Mouse (Mus musculus) spleen, adult 2 months (tissue): ENCODE measurements around the gene Ankrd13a. TPM values are rescaled to one million over a fixed set of nuclear protein-coding genes. Genes with fewer than 3 reads are reported as not detected.
A peak's percentile ranks its signal among the peaks of the same experiment; 100 is the strongest.

Experiments used
- DNase-seq, 2 experiments: peaks; one replicate each; pipeline versions ENCODE4 v3.0.0 to v3.0.0-alpha.2; 2012 to 2021; ENCODE audit warnings: low spot score in 2 of 2, low read depth in 1 of 2
- H3K27ac ChIP-seq: fragments of 200-500 bp; 2 replicates; pipeline ENCODE4 v1.5.1; 2012; ENCODE audit warnings: low read length, inconsistent platforms; ENCODE audit not compliant: insufficient read depth
- H3K27me3 ChIP-seq: fragments of 200-500 bp; 2 replicates; pipeline ENCODE4 v1.6.1; 2012; ENCODE audit warnings: mild to moderate bottlenecking, moderate library complexity, low read length, inconsistent platforms; ENCODE audit not compliant: control insufficient read depth, insufficient read depth
- H3K36me3 ChIP-seq: fragments of 200-500 bp; 2 replicates; pipeline ENCODE4 v1.6.1; 2012; ENCODE audit warnings: mild to moderate bottlenecking, low read length, inconsistent platforms; ENCODE audit not compliant: control insufficient read depth, insufficient read depth
- H3K4me1 ChIP-seq: fragments of 200-500 bp; 2 replicates; pipeline ENCODE4 v1.6.1; 2011; ENCODE audit warnings: inconsistent platforms; ENCODE audit not compliant: control insufficient read depth, insufficient read depth, insufficient read length
- H3K4me3 ChIP-seq: fragments of 200-500 bp; 2 replicates; pipeline ENCODE4 v1.5.1; 2011; ENCODE audit warnings: mild to moderate bottlenecking, inconsistent platforms; ENCODE audit not compliant: insufficient read depth, insufficient read length; ENCODE audit errors: extremely low read depth
- CTCF ChIP-seq: fragments of 200-500 bp; IDR thresholded peaks from 2 replicates; pipeline ENCODE4 v1.5.1; 2011; ENCODE audit warnings: mild to moderate bottlenecking, inconsistent platforms; ENCODE audit not compliant: insufficient read depth, insufficient read length, insufficient replicate concordance; ENCODE audit errors: extremely low read depth
- POLR2A ChIP-seq: fragments of 200-500 bp; IDR thresholded peaks from 2 replicates; pipeline ENCODE4 v1.6.1; 2011; ENCODE audit warnings: low read depth, low read length, inconsistent platforms
- WGBS: fragments of 180-500 bp; shearing (Covaris S2); methylation state at CpG from one replicate; pipeline ENCODE4 v1.1.7; 2018; 5-methylcytosine and 5-hydroxymethylcytosine counted together
- polyA plus RNA-seq: library from polyadenylated mRNA; depleted of rRNA; stranded (reverse); fragments of >200 nt; gene quantifications from 2 replicates; pipeline ENCODE4 v1.2.3, GENCODE M21; 2012

Ankrd13a gene
- polyA plus RNA-seq, 1 experiment: 69.3 TPM

- no peak for TF ChIP-seq POLR2A
- TF ChIP-seq CTCF: no peak
- Histone ChIP-seq H3K27me3 (no peaks in the 10 kb centered on the region), H3K36me3 (peaks cover 59% of the 10 kb centered on the region), H3K27ac (no peak overlapping the region), H3K4me3 (no peak overlapping the region), H3K4me1 (peaks cover 5% of the 10 kb centered on the region; the same call in 1 of the 2 replicates)
- WGBS: 65% methylated on average over 5 of the region's 5 CpGs
- DNase-seq: peak in 1 of 2 experiments; percentile 27
Observed at GRCm38 (mm10) chr5:114745581-114745980, 28.9 kb upstream of the Ankrd13a start.

- Histone ChIP-seq H3K27ac (peak overlapping the region; percentile 26), H3K4me3 (no peak overlapping the region), H3K27me3 (no peaks in the 10 kb centered on the region), H3K4me1 (peaks cover 5% of the 10 kb centered on the region; the same call in 1 of the 2 replicates), H3K36me3 (peaks cover 63% of the 10 kb centered on the region)
- WGBS: 65% methylated on average over 4 of the region's 4 CpGs
- no peak for DNase-seq
- TF ChIP-seq CTCF (no peak), POLR2A (no peak)
Observed at GRCm38 (mm10) chr5:114746886-114747285, 27.6 kb upstream of the Ankrd13a start.

GRCm38 (mm10) chr5:114747521-114747920 is 27.0 kb upstream of the Ankrd13a start:
- 73% methylated on average over 5 of the region's 5 CpGs for WGBS
- no peaks in the 10 kb centered on the region for H3K27me3 ChIP-seq
- DNase-seq: no peak
- H3K4me3 ChIP-seq: no peak overlapping the region
- H3K27ac ChIP-seq: no peak overlapping the region
- H3K4me1 ChIP-seq: peaks cover 5% of the 10 kb centered on the region; the same call in 1 of the 2 replicates
- TF ChIP-seq CTCF: no peak
- no peak for TF ChIP-seq POLR2A
- H3K36me3 ChIP-seq: peaks cover 61% of the 10 kb centered on the region

- no peak for DNase-seq
- H3K27ac ChIP-seq: no peak overlapping the region
- no peaks in the 10 kb centered on the region for H3K27me3 ChIP-seq
- H3K4me1 ChIP-seq: peaks cover 5% of the 10 kb centered on the region; the same call in 1 of the 2 replicates
- H3K36me3 ChIP-seq: peaks cover 56% of the 10 kb centered on the region
- TF ChIP-seq POLR2A: no peak
- TF ChIP-seq CTCF: no peak
- WGBS: 94% methylated on average over 10 of the region's 10 CpGs
- no peak overlapping the region for H3K4me3 ChIP-seq
Observed at GRCm38 (mm10) chr5:114750325-114750724, 24.2 kb upstream of the Ankrd13a start.

- H3K27me3 ChIP-seq: no peaks in the 10 kb centered on the region
- no peak for DNase-seq
- no peak overlapping the region for H3K27ac ChIP-seq
- TF ChIP-seq POLR2A: no peak
- no peak for TF ChIP-seq CTCF
- no peaks in the 10 kb centered on the region for H3K4me1 ChIP-seq
- no peak overlapping the region for H3K4me3 ChIP-seq
- 90% methylated on average over 10 of the region's 10 CpGs for WGBS
- H3K36me3 ChIP-seq: peaks cover 60% of the 10 kb centered on the region
Observed at GRCm38 (mm10) chr5:114752397-114752796, 22.1 kb upstream of the Ankrd13a start.

- 96% methylated on average over 12 of the region's 12 CpGs for WGBS
- Histone ChIP-seq H3K27ac (no peak overlapping the region), H3K4me3 (no peak overlapping the region), H3K4me1 (no peaks in the 10 kb centered on the region), H3K36me3 (peaks cover 60% of the 10 kb centered on the region), H3K27me3 (no peaks in the 10 kb centered on the region)
- DNase-seq: no peak
- TF ChIP-seq POLR2A: no peak
- no peak for TF ChIP-seq CTCF
Observed at GRCm38 (mm10) chr5:114753384-114753783, 21.1 kb upstream of the Ankrd13a start.

- WGBS: 94% methylated on average over 5 of the region's 5 CpGs
- Histone ChIP-seq H3K4me1 (no peaks in the 10 kb centered on the region), H3K27ac (no peak overlapping the region), H3K4me3 (no peak overlapping the region), H3K27me3 (no peaks in the 10 kb centered on the region), H3K36me3 (peaks cover 49% of the 10 kb centered on the region)
- TF ChIP-seq POLR2A (no peak), CTCF (no peak)
- DNase-seq: no peak
Observed at GRCm38 (mm10) chr5:114759536-114760090, 14.9 kb upstream of the Ankrd13a start.
